Mouse (Mus musculus) liver, embryonic 12.5 days (tissue): ENCODE measurements at regions not wholly inside any gene's neighbourhood (a gene's known extent, or its start where the extent isn't known, plus 50 kb on each side); places are given as distances from the start of the nearest gene placed in this dataset.
A peak's percentile ranks its signal among the peaks of the same experiment; 100 is the strongest.
"Not testable (repeated sequence)": the region's sequence is repeated elsewhere in the genome, so short reads cannot be mapped to it uniquely, and the experiment has no call there.

Experiments used
- ATAC-seq: fragments of 200-750 bp; cut with Nextera tagmentation; 2 replicates; pipeline ENCODE4 v1.8.0; 2017; ENCODE audit warnings: moderate number of reproducible peaks, mild to moderate bottlenecking, moderate library complexity
- H3K27ac ChIP-seq: fragments of 300-500 bp; sonication (generic); 2 replicates; pipeline ENCODE4 v1.5.1; 2016; ENCODE audit warnings: mild to moderate bottlenecking
- H3K27me3 ChIP-seq: fragments of 300-500 bp; sonication (generic); replicated peaks from 2 replicates; pipeline ENCODE4 v1.6.1; 2016; ENCODE audit warnings: mild to moderate bottlenecking, moderate library complexity
- H3K36me3 ChIP-seq: fragments of 300-500 bp; sonication (generic); 2 replicates; pipeline ENCODE4 v1.6.1; 2016; ENCODE audit warnings: mild to moderate bottlenecking, moderate library complexity
- H3K4me1 ChIP-seq: fragments of 300-500 bp; sonication (generic); 2 replicates; pipeline ENCODE4 v1.6.1; 2016
- H3K4me2 ChIP-seq: fragments of 300-500 bp; sonication (generic); 2 replicates; pipeline ENCODE4 v1.6.1; 2016; ENCODE audit warnings: mild to moderate bottlenecking, moderate library complexity
- H3K4me3 ChIP-seq: fragments of 300-500 bp; sonication (generic); 2 replicates; pipeline ENCODE4 v1.5.1; 2016; ENCODE audit warnings: mild to moderate bottlenecking, moderate library complexity
- H3K9ac ChIP-seq: fragments of 300-500 bp; sonication (generic); 2 replicates; pipeline ENCODE4 v1.6.1; 2016; ENCODE audit warnings: mild to moderate bottlenecking, moderate library complexity
- H3K9me3 ChIP-seq: fragments of 300-500 bp; sonication (generic); replicated peaks from 2 replicates; pipeline ENCODE4 v1.6.1; 2016; ENCODE audit warnings: mild to moderate bottlenecking, moderate library complexity
- WGBS: fragments of 180-500 bp; shearing (Covaris S2); methylation state at CpG from one replicate; pipeline ENCODE4 v1.1.7; 2016; ENCODE audit not compliant: insufficient replicate concordance; 5-methylcytosine and 5-hydroxymethylcytosine counted together

GRCm38 (mm10) chr5:148796072-148796471 is 133.0 kb downstream of the Katnal1 start:
- no peaks in the 10 kb centered on the region for H3K9me3 ChIP-seq
- 13% methylated on average over 4 of the region's 4 CpGs for WGBS
- ATAC-seq, result no peak
- H3K4me2 ChIP-seq, result no peak overlapping the region
- H3K36me3 ChIP-seq, result no peaks in the 10 kb centered on the region
- no peak overlapping the region for H3K4me3 ChIP-seq
- peaks cover 33% of the 10 kb centered on the region for H3K27me3 ChIP-seq
- peaks cover 27% of the 10 kb centered on the region for H3K4me1 ChIP-seq
- no peak overlapping the region for H3K9ac ChIP-seq
- no peak overlapping the region for H3K27ac ChIP-seq

GRCm38 (mm10) chr5:148794465-148794864 is 134.7 kb downstream of the Katnal1 start:
- peaks cover 36% of the 10 kb centered on the region for H3K27me3 ChIP-seq
- 24% methylated on average over 15 of the region's 15 CpGs for WGBS
- peak overlapping the region; percentile 15; the same call in 1 of the 2 replicates for H3K4me2 ChIP-seq
- no peak overlapping the region for H3K4me3 ChIP-seq
- no peak overlapping the region for H3K27ac ChIP-seq
- no peak overlapping the region for H3K9ac ChIP-seq
- no peaks in the 10 kb centered on the region for H3K9me3 ChIP-seq
- H3K4me1 ChIP-seq, result peaks cover 32% of the 10 kb centered on the region
- ATAC-seq, result no peak
- no peaks in the 10 kb centered on the region for H3K36me3 ChIP-seq

- Histone ChIP-seq H3K36me3 (no peaks in the 10 kb centered on the region), H3K27me3 (peaks cover 22% of the 10 kb centered on the region), H3K27ac (no peak overlapping the region), H3K4me3 (no peak overlapping the region), H3K9ac (no peak overlapping the region), H3K4me1 (peaks cover 36% of the 10 kb centered on the region), H3K4me2 (no peak overlapping the region), H3K9me3 (no peaks in the 10 kb centered on the region)
- no peak for ATAC-seq
- WGBS, result 10% methylated on average over 14 of the region's 14 CpGs
These were observed 136.2 kb downstream of the Katnal1 start for GRCm38 (mm10) chr5:148792736-148793440.

GRCm38 (mm10) chr5:148791651-148792050 is 137.5 kb downstream of the Katnal1 start:
- Histone ChIP-seq H3K27ac (no peak overlapping the region), H3K4me1 (peaks cover 42% of the 10 kb centered on the region), H3K9ac (no peak overlapping the region), H3K27me3 (peaks cover 12% of the 10 kb centered on the region; the same call in 1 of the 2 replicates), H3K4me3 (no peak overlapping the region), H3K9me3 (no peaks in the 10 kb centered on the region), H3K36me3 (no peaks in the 10 kb centered on the region), H3K4me2 (no peak overlapping the region)
- WGBS, result 42% methylated on average over 6 of the region's 6 CpGs
- no peak for ATAC-seq

GRCm38 (mm10) chr5:148790343-148790742 is 138.8 kb downstream of the Katnal1 start:
- not testable (repeated sequence) for H3K27ac ChIP-seq, H3K4me2 ChIP-seq, H3K36me3 ChIP-seq, H3K9ac ChIP-seq, ATAC-seq, H3K9me3 ChIP-seq, H3K4me3 ChIP-seq
- H3K4me1 ChIP-seq, result peaks cover 30% of the 10 kb centered on the region
- 0 out of 2 replicates have a peak, but pooled peaks cover 12% of the 10 kb centered on the region for H3K27me3 ChIP-seq
- WGBS, result 45% methylated on average over 6 of the region's 6 CpGs

GRCm38 (mm10) chr5:148789823-148790222 is 139.3 kb downstream of the Katnal1 start:
- no peaks in the 10 kb centered on the region for H3K36me3 ChIP-seq
- 58% methylated on average over 5 of the region's 5 CpGs for WGBS
- no peak overlapping the region for H3K27ac ChIP-seq
- 0 out of 2 replicates have a peak, but pooled peaks cover 12% of the 10 kb centered on the region for H3K27me3 ChIP-seq
- peaks cover 30% of the 10 kb centered on the region for H3K4me1 ChIP-seq
- H3K9me3 ChIP-seq, result no peaks in the 10 kb centered on the region
- H3K4me3 ChIP-seq, result no peak overlapping the region
- no peak; the same call in 1 of the 2 replicates for ATAC-seq
- no peak overlapping the region for H3K4me2 ChIP-seq
- H3K9ac ChIP-seq, result no peak overlapping the region

GRCm38 (mm10) chr5:148789147-148789566 is 140.0 kb downstream of the Katnal1 start:
- Histone ChIP-seq H3K4me2 (no peak overlapping the region), H3K4me3 (no peak overlapping the region), H3K9ac (no peak overlapping the region), H3K4me1 (peaks cover 30% of the 10 kb centered on the region), H3K9me3 (no peaks in the 10 kb centered on the region), H3K27me3 (0 out of 2 replicates have a peak, but pooled peaks cover 10% of the 10 kb centered on the region), H3K27ac (peak overlapping the region; percentile 24; the same call in 1 of the 2 replicates), H3K36me3 (no peaks in the 10 kb centered on the region)
- ATAC-seq, result no peak
- 49% methylated on average over 6 of the region's 6 CpGs for WGBS

- Histone ChIP-seq H3K9me3 (no peaks in the 10 kb centered on the region), H3K4me2 (no peak overlapping the region), H3K9ac (no peak overlapping the region), H3K27me3 (0 out of 2 replicates have a peak, but pooled peaks cover 5% of the 10 kb centered on the region), H3K4me1 (peaks cover 30% of the 10 kb centered on the region), H3K27ac (no peak overlapping the region), H3K4me3 (no peak overlapping the region), H3K36me3 (no peaks in the 10 kb centered on the region)
- no peak for ATAC-seq
- WGBS, result 79% methylated on average over 8 of the region's 8 CpGs
These were observed 140.4 kb downstream of the Katnal1 start for GRCm38 (mm10) chr5:148788690-148789089.

- Histone ChIP-seq H3K4me3 (no peak overlapping the region), H3K9me3 (no peaks in the 10 kb centered on the region), H3K27ac (no peak overlapping the region), H3K27me3 (0 out of 2 replicates have a peak, but pooled peaks cover 3% of the 10 kb centered on the region), H3K9ac (no peak overlapping the region), H3K4me1 (peaks cover 24% of the 10 kb centered on the region), H3K4me2 (no peak overlapping the region), H3K36me3 (no peaks in the 10 kb centered on the region)
- 35% methylated on average over 8 of the region's 8 CpGs for WGBS
- ATAC-seq, result peak; percentile 57
These were observed 141.8 kb downstream of the Katnal1 start for GRCm38 (mm10) chr5:148787270-148787669.

GRCm38 (mm10) chr5:148781076-148781475 is 148.0 kb downstream of the Katnal1 start:
- H3K27ac ChIP-seq, H3K36me3 ChIP-seq, H3K9me3 ChIP-seq, ATAC-seq, H3K27me3 ChIP-seq, H3K4me2 ChIP-seq, H3K9ac ChIP-seq, H3K4me3 ChIP-seq: not testable (repeated sequence)
- peaks cover 24% of the 10 kb centered on the region for H3K4me1 ChIP-seq
- WGBS, result 46% methylated on average over 6 of the region's 6 CpGs

GRCm38 (mm10) chr5:148776796-148777659 is 152.1 kb downstream of the Katnal1 start:
- Histone ChIP-seq H3K27ac (no peak overlapping the region), H3K9ac (no peak overlapping the region), H3K4me1 (peaks cover 50% of the 10 kb centered on the region), H3K4me3 (no peak overlapping the region), H3K27me3 (0 out of 2 replicates have a peak, but pooled peaks cover 5% of the 10 kb centered on the region), H3K4me2 (no peak overlapping the region), H3K9me3 (no peaks in the 10 kb centered on the region), H3K36me3 (no peaks in the 10 kb centered on the region)
- ATAC-seq, result no peak
- 77% methylated on average over 20 of the region's 20 CpGs for WGBS

GRCm38 (mm10) chr5:148775232-148775631 is 153.9 kb downstream of the Katnal1 start:
- H3K4me1 ChIP-seq, result peaks cover 43% of the 10 kb centered on the region

More at GRCm38 (mm10) chr5:148775232-148775631, 153.9 kb downstream of the Katnal1 start:
- no peak overlapping the region for H3K4me3 ChIP-seq
- H3K27me3 ChIP-seq, result 0 out of 2 replicates have a peak, but pooled peaks cover 8% of the 10 kb centered on the region
- WGBS, result 58% methylated on average over 3 of the region's 3 CpGs
- H3K36me3 ChIP-seq, result no peaks in the 10 kb centered on the region
- H3K9me3 ChIP-seq, result no peaks in the 10 kb centered on the region
- ATAC-seq, result peak; percentile 41; the same call in 1 of the 2 replicates
- peak overlapping the region; percentile 41 for H3K4me2 ChIP-seq
- H3K27ac ChIP-seq, result peak overlapping the region; percentile 54; the same call in 1 of the 2 replicates
- H3K9ac ChIP-seq, result no peak overlapping the region
